Mouse (Mus musculus): Measurements from ENCODE around the gene Klhl33. TPM values are rescaled to one million over a fixed set of nuclear protein-coding genes. Genes with fewer than 3 reads are reported as not detected.

The Klhl33 gene
- polyA plus RNA-seq, 1 experiment from 2014 or later = 0.17 TPM

Other genes starting within 250 kb of the Klhl33 start
- not detected in 2 replicates for gene Olfr747, start 204.3 kb downstream of the Klhl33 start, polyA plus RNA-seq (2014; fragmentation: Nextera tagmentation; extraction: Ambion mirVana)
- gene Olfr748, start 190.1 kb downstream of the Klhl33 start, polyA plus RNA-seq (2014; fragmentation: Nextera tagmentation; extraction: Ambion mirVana) = not detected in 2 replicates
- gene Olfr749, start 152.4 kb downstream of the Klhl33 start, polyA plus RNA-seq (2014; fragmentation: Nextera tagmentation; extraction: Ambion mirVana) = not detected in 2 replicates
- 100 and 103 TPM in 2 replicates for gene Ttc5, start 112.0 kb downstream of the Klhl33 start, polyA plus RNA-seq (2014; fragmentation: Nextera tagmentation; extraction: Ambion mirVana)
- gene Ccnb1ip1, start 89.8 kb downstream of the Klhl33 start, polyA plus RNA-seq (2014; fragmentation: Nextera tagmentation; extraction: Ambion mirVana) = not detected in 2 replicates
- 62.6 and 65.2 TPM in 2 replicates for gene Parp2, start 89.7 kb downstream of the Klhl33 start, polyA plus RNA-seq (2014; fragmentation: Nextera tagmentation; extraction: Ambion mirVana)
- gene Tep1, start 26.9 kb downstream of the Klhl33 start, polyA plus RNA-seq (2014; fragmentation: Nextera tagmentation; extraction: Ambion mirVana) = 4.9 TPM in 2 replicates
- gene Osgep, start 27.4 kb upstream of the Klhl33 start, polyA plus RNA-seq (2014; fragmentation: Nextera tagmentation; extraction: Ambion mirVana) = 164 and 172 TPM in 2 replicates
- gene Apex1, start 27.5 kb upstream of the Klhl33 start, polyA plus RNA-seq (2014; fragmentation: Nextera tagmentation; extraction: Ambion mirVana) = 330 and 340 TPM in 2 replicates
- 59.4 and 68.4 TPM in 2 replicates for gene Pip4p1, start 33.3 kb upstream of the Klhl33 start, polyA plus RNA-seq (2014; fragmentation: Nextera tagmentation; extraction: Ambion mirVana)
- 55.9 and 56.5 TPM in 2 replicates for gene Pnp, start 33.6 kb upstream of the Klhl33 start, polyA plus RNA-seq (2014; fragmentation: Nextera tagmentation; extraction: Ambion mirVana)
- gene Gm49342, start 47.0 kb upstream of the Klhl33 start, polyA plus RNA-seq (2014; fragmentation: Nextera tagmentation; extraction: Ambion mirVana) = not detected in 2 replicates
- 0.30 and 0.68 TPM in 2 replicates for gene Pnp2, start 58.5 kb upstream of the Klhl33 start, polyA plus RNA-seq (2014; fragmentation: Nextera tagmentation; extraction: Ambion mirVana)
- not detected in 2 replicates for gene Rnase10, start 110.2 kb upstream of the Klhl33 start, polyA plus RNA-seq (2014; fragmentation: Nextera tagmentation; extraction: Ambion mirVana)
- gene Rnase9, start 144.4 kb upstream of the Klhl33 start, polyA plus RNA-seq (2014; fragmentation: Nextera tagmentation; extraction: Ambion mirVana) = not detected in 2 replicates
- gene Rnase11, start 152.7 kb upstream of the Klhl33 start, polyA plus RNA-seq (2014; fragmentation: Nextera tagmentation; extraction: Ambion mirVana) = not detected in 2 replicates
- not detected in 2 replicates for gene Rnase12, start 160.2 kb upstream of the Klhl33 start, polyA plus RNA-seq (2014; fragmentation: Nextera tagmentation; extraction: Ambion mirVana)
- gene Olfr750, start 176.9 kb upstream of the Klhl33 start, polyA plus RNA-seq (2014; fragmentation: Nextera tagmentation; extraction: Ambion mirVana) = not detected in 2 replicates
- 12.3 and 12.7 TPM in 2 replicates for gene Rnase4, start 193.6 kb upstream of the Klhl33 start, polyA plus RNA-seq (2014; fragmentation: Nextera tagmentation; extraction: Ambion mirVana)
- 2.2 TPM in 2 replicates for gene Ang, start 193.6 kb upstream of the Klhl33 start, polyA plus RNA-seq (2014; fragmentation: Nextera tagmentation; extraction: Ambion mirVana)
- not detected in 2 replicates for gene Eddm3b, start 216.9 kb upstream of the Klhl33 start, polyA plus RNA-seq (2014; fragmentation: Nextera tagmentation; extraction: Ambion mirVana)
- 0.22 and 0.57 TPM in 2 replicates for gene Rnase6, start 226.4 kb upstream of the Klhl33 start, polyA plus RNA-seq (2014; fragmentation: Nextera tagmentation; extraction: Ambion mirVana)
- 0.24 and 0.58 TPM in 2 replicates for gene Rnase1, start 249.3 kb upstream of the Klhl33 start, polyA plus RNA-seq (2014; fragmentation: Nextera tagmentation; extraction: Ambion mirVana)